Mouse (Mus musculus) stomach, embryonic 14.5 days (tissue): ENCODE results near the gene Sh3bgrl3. TPM values are rescaled to one million over a fixed set of nuclear protein-coding genes. Genes with fewer than 3 reads are reported as not detected.

Source experiments
- ATAC-seq: fragments of 200-750 bp; cut with Nextera tagmentation; 2 replicates; pipeline ENCODE4 v1.8.0; 2017; ENCODE audit warnings: low read depth, moderate TSS enrichment; ENCODE audit not compliant: insufficient number of reproducible peaks, insufficient read depth, low FRiP score
- H3K27ac ChIP-seq: fragments of 300-500 bp; sonication (generic); 2 replicates; pipeline ENCODE4 v1.5.1; 2014; ENCODE audit warnings: mild to moderate bottlenecking, low read length, moderate library complexity, mixed read lengths
- H3K27me3 ChIP-seq: fragments of 300-500 bp; sonication (generic); 2 replicates; pipeline ENCODE4 v1.6.1; 2014; ENCODE audit warnings: low read length, control low read depth, mixed read lengths; ENCODE audit not compliant: control insufficient read depth, insufficient read depth
- H3K36me3 ChIP-seq: fragments of 300-500 bp; sonication (generic); 2 replicates; pipeline ENCODE4 v1.6.1; 2014; ENCODE audit warnings: mild to moderate bottlenecking, control low read depth, low read length, moderate library complexity, mixed read lengths; ENCODE audit not compliant: control insufficient read depth, insufficient read depth
- H3K4me1 ChIP-seq: fragments of 300-500 bp; sonication (generic); 2 replicates; pipeline ENCODE4 v1.6.1; 2014; ENCODE audit warnings: low read length, control low read depth, mixed read lengths; ENCODE audit not compliant: control insufficient read depth, insufficient read depth
- H3K4me2 ChIP-seq: fragments of 300-500 bp; sonication (generic); replicated peaks from 2 replicates; pipeline ENCODE4 v1.6.1; 2014; ENCODE audit warnings: low read depth, low read length, control low read depth
- H3K4me3 ChIP-seq: fragments of 300-500 bp; sonication (generic); 2 replicates; pipeline ENCODE4 v1.5.1; 2014; ENCODE audit warnings: low read depth, low read length, control low read depth
- H3K9ac ChIP-seq: fragments of 300-500 bp; sonication (generic); replicated peaks from 2 replicates; pipeline ENCODE4 v1.6.1; 2014; ENCODE audit warnings: low read depth, mild to moderate bottlenecking, control low read depth, low read length, moderate library complexity, mixed read lengths
- H3K9me3 ChIP-seq: fragments of 300-500 bp; sonication (generic); 2 replicates; pipeline ENCODE4 v1.6.1; 2016; ENCODE audit warnings: low read depth, low read length, control low read depth; ENCODE audit not compliant: control insufficient read depth
- WGBS: fragments of 180-500 bp; shearing (Covaris S2); extraction: QIAGEN DNeasy Blood & Tissue Kit; methylation state at CpG from one replicate; pipeline ENCODE4 v1.1.7; 2014; 5-methylcytosine and 5-hydroxymethylcytosine counted together
- polyA plus RNA-seq: library from polyadenylated mRNA; unstranded; fragments of >200 nt; fragmentation: Nextera tagmentation; extraction: Ambion mirVana; gene quantifications from 2 replicates; pipeline ENCODE4 v1.2.1, GENCODE M21; 2014

Sh3bgrl3 gene
- polyA plus RNA-seq, 1 experiment from 2014 or later, result 435 TPM

GRCm38 (mm10) chr4:134119644-134120043 is 8.9 kb downstream of the Sh3bgrl3 start:
- H3K27me3 ChIP-seq, result no peaks in the 10 kb centered on the region
- H3K9ac ChIP-seq, result no peak overlapping the region
- no peaks in the 10 kb centered on the region for H3K9me3 ChIP-seq
- ATAC-seq, result no peak
- peaks cover 5% of the 10 kb centered on the region; the same call in 1 of the 2 replicates for H3K4me1 ChIP-seq
- no peak overlapping the region for H3K4me2 ChIP-seq
- 65% methylated on average over 9 of the region's 9 CpGs for WGBS
- no peak overlapping the region for H3K4me3 ChIP-seq
- H3K36me3 ChIP-seq, result no peaks in the 10 kb centered on the region
- H3K27ac ChIP-seq, result no peak overlapping the region

- no peak overlapping the region for H3K9ac ChIP-seq
- H3K27ac ChIP-seq, result no peak overlapping the region
- H3K4me2 ChIP-seq, result no peak overlapping the region
- 77% methylated on average over 5 of the region's 5 CpGs for WGBS
- H3K9me3 ChIP-seq, result no peaks in the 10 kb centered on the region
- no peak for ATAC-seq
- peaks cover 5% of the 10 kb centered on the region; the same call in 1 of the 2 replicates for H3K4me1 ChIP-seq
- no peak overlapping the region for H3K4me3 ChIP-seq
- H3K27me3 ChIP-seq, result no peaks in the 10 kb centered on the region
- no peaks in the 10 kb centered on the region for H3K36me3 ChIP-seq
Measured at GRCm38 (mm10) chr4:134119042-134119441, 9.5 kb downstream of the Sh3bgrl3 start.

DNA sequence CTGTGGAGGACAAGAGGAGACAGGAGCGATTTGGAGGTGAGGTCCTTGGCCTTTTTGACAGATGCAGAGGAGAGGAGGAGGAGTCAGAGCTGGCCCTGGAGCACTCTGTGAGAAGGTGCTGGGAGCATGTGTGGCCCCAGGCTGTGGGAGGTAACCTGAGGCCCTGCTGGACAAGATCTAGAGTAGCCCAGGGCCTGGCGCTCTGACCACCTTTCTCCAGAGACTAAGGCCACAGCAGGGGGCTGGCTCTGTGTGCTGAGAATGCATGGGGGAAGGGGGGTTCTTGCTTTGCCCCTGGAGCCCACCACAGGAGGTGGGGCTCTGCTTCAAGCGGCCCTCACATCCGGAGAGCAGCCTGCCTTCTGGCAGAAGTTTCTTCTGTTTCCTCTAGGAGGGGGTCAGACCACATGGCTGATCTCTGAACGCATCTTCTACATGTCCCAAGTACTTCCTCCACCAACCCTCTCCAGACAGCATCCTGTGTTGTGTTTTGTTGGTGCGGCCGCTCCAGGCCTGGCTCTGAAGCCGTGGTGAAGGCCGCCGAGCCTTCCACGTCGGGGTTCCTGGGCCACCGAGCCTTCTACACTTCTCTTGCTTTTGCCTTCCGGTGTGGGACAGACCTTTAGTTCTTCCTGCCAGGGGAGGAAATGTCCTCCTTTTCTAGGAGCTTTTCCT is 10.3 kb downstream of the Sh3bgrl3 start:
- Histone ChIP-seq H3K36me3 (no peaks in the 10 kb centered on the region), H3K27ac (no peak overlapping the region), H3K4me2 (no peak overlapping the region), H3K27me3 (no peaks in the 10 kb centered on the region), H3K4me1 (peaks cover 5% of the 10 kb centered on the region; the same call in 1 of the 2 replicates), H3K9me3 (no peaks in the 10 kb centered on the region), H3K9ac (no peak overlapping the region), H3K4me3 (no peak overlapping the region)
- ATAC-seq, result no peak
- WGBS, result 71% methylated on average over 14 of the region's 14 CpGs

DNA sequence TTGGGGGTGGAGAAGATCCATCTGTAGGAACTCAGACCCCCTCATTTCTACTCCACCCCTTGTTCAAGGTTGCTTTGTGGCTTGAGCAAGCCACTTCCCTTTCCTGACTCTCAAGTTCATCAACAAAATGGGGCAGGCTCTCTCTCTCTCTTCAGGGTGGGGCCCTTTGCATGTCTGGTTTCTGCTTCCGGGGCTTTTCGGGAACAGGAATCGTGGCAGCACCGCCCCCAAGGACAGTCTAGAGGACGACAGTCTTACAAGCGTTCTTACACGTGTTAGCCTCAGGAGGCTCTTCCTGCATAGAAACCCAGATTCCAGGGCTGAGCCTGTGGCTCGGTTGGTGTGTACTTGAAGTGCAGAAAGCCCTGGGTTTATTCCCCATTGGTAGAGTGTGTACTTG is 11.6 kb downstream of the Sh3bgrl3 start:
- Histone ChIP-seq H3K9me3 (no peaks in the 10 kb centered on the region), H3K4me2 (no peak overlapping the region), H3K4me3 (no peak overlapping the region), H3K4me1 (peaks cover 5% of the 10 kb centered on the region; the same call in 1 of the 2 replicates), H3K27me3 (no peaks in the 10 kb centered on the region), H3K9ac (no peak overlapping the region), H3K36me3 (no peaks in the 10 kb centered on the region), H3K27ac (no peak overlapping the region)
- ATAC-seq, result no peak
- 72% methylated on average over 8 of the region's 8 CpGs for WGBS

- Histone ChIP-seq H3K36me3 (no peaks in the 10 kb centered on the region), H3K4me2 (no peak overlapping the region), H3K9me3 (no peaks in the 10 kb centered on the region), H3K27me3 (no peaks in the 10 kb centered on the region), H3K27ac (no peak overlapping the region), H3K9ac (no peak overlapping the region), H3K4me3 (no peak overlapping the region), H3K4me1 (peaks cover 5% of the 10 kb centered on the region; the same call in 1 of the 2 replicates)
- WGBS, result 67% methylated on average over 2 of the region's 2 CpGs
- ATAC-seq, result no peak
Measured at GRCm38 (mm10) chr4:134116501-134116900, 12.1 kb downstream of the Sh3bgrl3 start.

DNA sequence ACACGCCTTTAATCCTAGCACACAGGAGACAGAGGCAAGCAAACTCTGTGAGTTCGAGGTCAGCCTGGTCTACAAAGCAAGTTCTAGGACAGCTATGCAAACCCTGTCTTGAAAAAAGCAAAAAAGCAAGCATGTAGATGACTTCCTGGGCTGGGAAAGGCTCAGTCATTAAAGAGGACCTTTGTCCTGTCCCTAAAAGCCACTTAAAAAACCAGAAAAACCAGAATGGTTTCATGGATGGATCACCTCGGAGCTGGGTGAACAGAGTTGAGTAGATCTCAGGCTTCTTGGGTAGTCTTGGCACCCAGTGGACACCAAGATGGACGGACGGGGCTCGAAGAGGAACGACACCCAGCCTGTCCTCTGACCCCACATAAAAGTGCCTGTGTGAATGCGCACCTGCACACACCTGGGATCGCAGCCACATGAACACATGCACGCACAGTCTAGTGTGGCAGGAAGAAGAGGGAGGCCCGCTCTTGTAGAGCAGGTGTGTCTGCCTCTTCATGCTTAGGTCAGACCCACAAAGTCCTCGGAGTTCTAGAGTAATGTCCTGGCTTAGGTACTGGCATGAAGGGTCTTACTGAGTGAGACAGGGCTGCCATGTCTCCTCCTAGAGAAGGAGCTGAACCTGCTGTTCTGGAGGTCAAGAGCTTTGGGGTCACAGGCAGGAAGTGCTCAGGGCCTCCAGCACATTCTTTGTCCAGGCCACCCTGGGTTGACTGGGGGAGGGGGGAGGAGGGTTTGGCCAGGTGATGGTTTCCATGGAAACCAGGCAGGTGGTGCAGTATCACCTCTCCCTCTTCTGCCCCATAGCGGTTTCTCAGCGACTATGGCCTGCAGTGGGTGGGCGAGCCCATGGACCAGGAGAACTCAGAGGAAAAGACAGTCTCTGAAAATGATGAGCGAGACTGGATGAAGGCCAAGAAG is 13.1 kb downstream of the Sh3bgrl3 start:
- H3K9ac ChIP-seq, result no peak overlapping the region
- H3K4me2 ChIP-seq, result no peak overlapping the region
- peaks cover 3% of the 10 kb centered on the region; the same call in 1 of the 2 replicates for H3K4me1 ChIP-seq
- no peaks in the 10 kb centered on the region for H3K36me3 ChIP-seq
- no peak overlapping the region for H3K4me3 ChIP-seq
- no peak overlapping the region for H3K27ac ChIP-seq
- 81% methylated on average over 16 of the region's 16 CpGs for WGBS
- no peaks in the 10 kb centered on the region for H3K27me3 ChIP-seq
- no peak for ATAC-seq
- no peaks in the 10 kb centered on the region for H3K9me3 ChIP-seq

GRCm38 (mm10) chr4:134114038-134114437 is 14.6 kb downstream of the Sh3bgrl3 start:
- H3K9me3 ChIP-seq, result no peaks in the 10 kb centered on the region
- H3K36me3 ChIP-seq, result no peaks in the 10 kb centered on the region
- 87% methylated on average over 4 of the region's 4 CpGs for WGBS
- no peak overlapping the region for H3K9ac ChIP-seq
- peaks cover 3% of the 10 kb centered on the region; the same call in 1 of the 2 replicates for H3K4me1 ChIP-seq
- no peak overlapping the region for H3K4me2 ChIP-seq
- no peaks in the 10 kb centered on the region for H3K27me3 ChIP-seq
- no peak overlapping the region for H3K4me3 ChIP-seq
- ATAC-seq, result no peak
- H3K27ac ChIP-seq, result no peak overlapping the region

DNA sequence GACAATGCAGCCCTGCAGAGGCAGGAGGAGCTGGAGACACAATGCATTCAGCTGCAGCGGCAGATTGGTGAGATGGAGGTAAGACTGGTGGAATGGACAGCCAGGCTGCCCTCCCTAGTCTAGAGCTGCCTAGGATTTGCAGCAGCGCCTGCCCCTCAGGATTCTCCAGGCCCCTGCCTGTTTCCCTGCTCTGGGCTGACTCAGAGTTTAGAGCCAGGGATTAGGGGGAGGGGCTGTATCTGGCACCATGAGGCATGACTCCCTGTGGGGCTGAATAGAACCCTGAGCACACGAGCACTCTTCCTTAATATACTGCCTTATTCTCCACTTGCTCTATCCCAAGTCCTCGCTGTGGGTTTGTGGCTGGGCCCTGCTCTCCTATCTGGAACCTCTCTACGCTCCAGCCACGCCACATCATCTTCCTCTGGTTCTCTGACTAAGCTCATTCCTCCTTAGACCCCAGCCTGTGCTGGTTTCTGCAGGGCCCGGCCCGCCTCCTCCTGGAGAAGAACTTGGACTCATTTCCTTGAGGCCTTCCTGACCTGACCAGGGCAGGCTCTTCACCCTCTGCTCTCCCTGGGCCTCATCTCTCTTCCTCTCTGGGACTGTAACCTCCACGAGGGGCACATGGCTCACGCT is 15.1 kb downstream of the Sh3bgrl3 start:
- no peaks in the 10 kb centered on the region for H3K27me3 ChIP-seq
- ATAC-seq, result no peak
- WGBS, result 65% methylated on average over 10 of the region's 10 CpGs

More for the DNA sequence above, 15.1 kb downstream of the Sh3bgrl3 start:
- peaks cover 3% of the 10 kb centered on the region; the same call in 1 of the 2 replicates for H3K4me1 ChIP-seq
- no peaks in the 10 kb centered on the region for H3K36me3 ChIP-seq
- no peaks in the 10 kb centered on the region for H3K9me3 ChIP-seq
- H3K9ac ChIP-seq, result no peak overlapping the region
- no peak overlapping the region for H3K4me3 ChIP-seq
- no peak overlapping the region for H3K27ac ChIP-seq
- H3K4me2 ChIP-seq, result no peak overlapping the region
